Mouse (Mus musculus) E14TG2a.4 (cell line): ENCODE results near the gene Zglp1.

Experiments used
- CTCF ChIP-seq: conservative IDR thresholded peaks from 2 replicates; pipeline ENCODE4 v1.5.1; 2014; ENCODE audit warnings: low read length
- NANOG ChIP-seq: IDR thresholded peaks from 2 replicates; pipeline ENCODE4 v1.6.1; 2014; ENCODE audit warnings: borderline replicate concordance, low read length, mixed read lengths
- POU5F1 ChIP-seq: IDR thresholded peaks from 2 replicates; pipeline ENCODE4 v1.6.1; 2014; ENCODE audit warnings: low read length, borderline replicate concordance

DNA sequence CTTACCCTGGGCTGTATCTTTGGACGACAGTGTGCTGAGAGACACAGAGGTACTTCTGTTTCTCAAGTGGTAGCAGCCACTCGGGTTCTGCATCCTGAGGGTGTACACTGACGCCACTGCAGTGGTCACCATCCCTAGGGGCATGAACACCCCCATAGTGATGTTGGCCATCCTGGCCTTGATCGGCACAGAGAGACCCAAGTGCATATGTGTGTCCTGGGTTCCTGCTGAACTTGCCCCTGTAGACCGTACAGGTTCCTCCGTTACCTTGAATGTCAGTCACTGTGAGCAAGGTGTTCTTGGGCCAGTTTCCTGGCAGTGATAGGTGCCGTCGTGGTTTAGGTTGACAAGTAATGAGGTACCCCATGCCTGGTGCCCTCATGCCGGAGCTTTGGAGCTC lies 26.5 kb upstream of the Zglp1 start:
- TF ChIP-seq POU5F1 = no peak
- no peak for TF ChIP-seq CTCF
- no peak for TF ChIP-seq NANOG
